Comparison of ENCODE assay signal across 9 mouse cellular contexts in genomic region chr2:155755746-155756145, GRCm38 (mm10). TPM values are rescaled to one million over a fixed set of nuclear protein-coding genes. Genes with fewer than 3 reads are reported as not detected.
DNase-seq lines count a peak whose midpoint lies in the region; TF ChIP-seq lines count a peak whose summit lies in the region.
"Had no signal": no experiment of that assay in that cellular context is flagged by ENCODE, and none has a peak within 500 bp of the region (broad histone marks: within the 10 kb centered on the region; RNA-seq: fewer than 3 reads in every experiment).

No protein-coding gene starts in this region.

- no peak overlapping the region for H3K27ac ChIP-seq in MEL (ENCODE audit: control insufficient read depth, low read depth, low read length)
- H3K27ac ChIP-seq in cortical plate, adult 2 months (ENCODE audit: insufficient read depth, low read length), result no peak overlapping the region
- H3K27ac ChIP-seq: macrophage had no signal

- 0 out of 4 replicates have a peak, but pooled peaks cover 0 to 7% of the 10 kb centered on the region in 2 experiments for H3K4me1 ChIP-seq in MEL (ENCODE audit: control insufficient read depth in 1 of 2, insufficient read depth in 2 of 2, low read length in 2 of 2)
- H3K4me1 ChIP-seq in cortical plate, adult 2 months (ENCODE audit: control insufficient read depth, insufficient read depth, low read length), result no peaks in the 10 kb centered on the region

- TF ChIP-seq EP300 in MEL (IDR thresholded peaks at IDR 0.05; ENCODE audit: low read depth in 1 of 2, low read length in 2 of 2), result no peak

- TF ChIP-seq POLR2A in MEL (IDR thresholded peaks at IDR 0.05; ENCODE audit: control insufficient read depth in 1 of 2, insufficient read depth in 1 of 2, low read depth in 1 of 2, low read length in 2 of 2, poor library complexity in 1 of 2), result no peak
- no peak for TF ChIP-seq POLR2A in cortical plate, adult 2 months (IDR thresholded peaks at IDR 0.05; ENCODE audit: extremely low read depth, insufficient read depth, low read length)

- peak; percentile 75 to 83 (median 81) for TF ChIP-seq CTCF in MEL (IDR thresholded peaks at IDR 0.05 in 2 of 3, conservative IDR thresholded peaks at IDR 0.05 in 1 of 3; ENCODE audit: control insufficient read depth in 1 of 3, insufficient read depth in 1 of 3, low read depth in 2 of 3, low read length in 3 of 3, poor library complexity in 1 of 3, severe bottlenecking in 1 of 3)
- TF ChIP-seq CTCF in cortical plate, adult 2 months (IDR thresholded peaks at IDR 0.05; ENCODE audit: extremely low read depth, insufficient read depth, low read length), result 0 out of 2 replicates have a peak, but pooled peaks have one; percentile 27

- H3K27me3 ChIP-seq in MEL (ENCODE audit: control insufficient read depth in 1 of 2, insufficient read depth in 2 of 2, low read length in 2 of 2), result peaks cover 4 to 5% of the 10 kb centered on the region in 2 experiments; a peak in 3 of 4 replicates

- no peaks in the 10 kb centered on the region for H3K79me2 ChIP-seq in MEL (ENCODE audit: control insufficient read depth, insufficient read depth, low read length, poor library complexity)

- no peaks in the 10 kb centered on the region for H3K36me3 ChIP-seq in MEL (ENCODE audit: control insufficient read depth in 1 of 2, insufficient read depth in 2 of 2, low read length in 2 of 2)

- H3K9ac ChIP-seq in MEL (ENCODE audit: control insufficient read depth, low read depth, low read length, poor library complexity, severe bottlenecking), result no peak overlapping the region

- H3K9me3 ChIP-seq in MEL (replicated peaks; ENCODE audit: insufficient read depth, low read length), result no peaks in the 10 kb centered on the region

- TF ChIP-seq RAD21 in MEL (IDR thresholded peaks at IDR 0.05; ENCODE audit: low read depth, low read length), result peak; percentile 64

- DNase-seq in kidney, adult 9 months, result peak; percentile 60
- DNase-seq in kidney, adult 11 months, result no peak
- DNase-seq in A20 (ENCODE audit: low read depth, low spot score) (peak; percentile 82), MEL (ENCODE audit: low read depth, low spot score) (peak; percentile 85)
- peak; percentile 64 to 79 for DNase-seq in kidney, postnatal 25 days
- peak; percentile 79 for DNase-seq in testis, postnatal 10 days (ENCODE audit: low spot score)

- H3K4me3 ChIP-seq in MEL (ENCODE audit: control insufficient read depth in 1 of 2, insufficient read depth in 1 of 2, low read depth in 2 of 2, low read length in 2 of 2), result no peak overlapping the region
- no peak overlapping the region for H3K4me3 ChIP-seq in cortical plate, adult 2 months (ENCODE audit: insufficient read depth, low read length)

TF ChIP-seq in MEL, 35 proteins besides CTCF, POLR2A, EP300 and RAD21:
- no peak for TF ChIP-seq MAFK (IDR thresholded peaks at IDR 0.05; ENCODE audit: borderline replicate concordance, low read depth, low read length)
- TF ChIP-seq SMC3 (IDR thresholded peaks at IDR 0.05; ENCODE audit: low read depth, low read length), result peak; percentile 69
- TF ChIP-seq BHLHE40 (IDR thresholded peaks at IDR 0.05; ENCODE audit: borderline replicate concordance, low read depth, low read length), result peak; percentile 22; the same call in 1 of the 2 replicates
- TF ChIP-seq ZNF384 (IDR thresholded peaks at IDR 0.05; ENCODE audit: low read depth, low read length), result peak; percentile 85
- peak; percentile 28; the same call in 1 of the 2 replicates for TF ChIP-seq ZC3H11A (IDR thresholded peaks at IDR 0.05; ENCODE audit: low read depth, low read length)
TF ChIP-seq in MEL: peak in this region for 4.

RNA-seq across cellular contexts. Expression of gene Procr, which starts 4.8 kb away (rescaled TPM):
- total RNA-seq in MEL (2012; rRNA removed), result 0.15 TPM in 1 of 2 replicates, not detected in the other
- not detected for polyA plus RNA-seq in MEL (2012; ENCODE audit: insufficient read depth in 1 of 2, insufficient read length in 2 of 2, low read depth in 1 of 2, low replicate concordance in 2 of 2, missing spikeins in 1 of 2)
- polyA plus RNA-seq in cortical plate, adult 2 months (2012; rRNA removed), result 0.95 and 1.1 TPM in 2 replicates

RNA-seq across cellular contexts. Expression of gene Mmp24, which starts 19.4 kb away (rescaled TPM):
- total RNA-seq in MEL (2012; rRNA removed), result 0.23 and 0.27 TPM in 2 replicates
- under 1 TPM in 1 of 2 experiments, not detected in 1; 0.06 TPM for polyA plus RNA-seq in MEL (2012; ENCODE audit: insufficient read depth in 1 of 2, insufficient read length in 2 of 2, low read depth in 1 of 2, low replicate concordance in 2 of 2, missing spikeins in 1 of 2)
- 33.8 and 34.2 TPM in 2 replicates for polyA plus RNA-seq in cortical plate, adult 2 months (2012; rRNA removed)

RNA-seq across cellular contexts. Expression of gene Gm17581, which starts 20.1 kb away (rescaled TPM):
- total RNA-seq in MEL (2012; rRNA removed), result not detected in 2 replicates
- polyA plus RNA-seq in MEL (2012; ENCODE audit: insufficient read depth in 1 of 2, insufficient read length in 2 of 2, low read depth in 1 of 2, low replicate concordance in 2 of 2, missing spikeins in 1 of 2), result not detected
- not detected in 2 replicates for polyA plus RNA-seq in cortical plate, adult 2 months (2012; rRNA removed)
- polyA plus RNA-seq: frontal cortex, adult 2 months; macrophage had no signal

RNA-seq across cellular contexts. Expression of gene Edem2, which starts 26.5 kb away (rescaled TPM):
- 36.1 and 40.7 TPM in 2 replicates for total RNA-seq in MEL (2012; rRNA removed)
- polyA plus RNA-seq in MEL (2012; ENCODE audit: insufficient read depth in 1 of 2, insufficient read length in 2 of 2, low read depth in 1 of 2, low replicate concordance in 2 of 2, missing spikeins in 1 of 2), result 10 to 100 TPM in 1 of 2 experiments, not detected in 1; 43.8 TPM
- 39.5 and 39.7 TPM in 2 replicates for polyA plus RNA-seq in cortical plate, adult 2 months (2012; rRNA removed)

Comparison
In these comparisons a context has a peak if more than half of its experiments do, and no peak if none do; other contexts are left out.
1. RNA of gene Mmp24, which starts 19.4 kb away (polyA plus RNA-seq): 33.8 to 34.2 TPM in cortical plate, adult 2 months; 0.06 TPM in MEL; every median in the first group is over 10 times any median in the second.